Mouse (Mus musculus) liver, embryonic 14.5 days (tissue): ENCODE results near the gene Adsl.

Source experiments
- CTCF ChIP-seq: IDR thresholded peaks from 2 replicates; pipeline ENCODE4 v1.5.1; 2016; ENCODE audit warnings: antibody characterized with exemption, low read depth, control low read depth
- EP300 ChIP-seq: IDR thresholded peaks from 2 replicates; pipeline ENCODE4 v1.6.1; 2016; ENCODE audit warnings: antibody characterized with exemption, low read depth

GRCm38 (mm10) chr15:80950055-80950454 lies 1.8 kb downstream of the Adsl start:
- TF ChIP-seq CTCF (no peak), EP300 (no peak)
